19 mouse cellular contexts compared by ENCODE assay signal in genomic region chr3:62380420-62380819, GRCm38 (mm10). TPM values are rescaled to one million over a fixed set of nuclear protein-coding genes. Genes with fewer than 3 reads are reported as not detected.
DNase-seq lines count a peak whose midpoint lies in the region; ATAC-seq and TF ChIP-seq lines count a peak whose summit lies in the region.
"Had no signal": no experiment of that assay in that cellular context is flagged by ENCODE, and none has a peak within 500 bp of the region (broad histone marks: within the 10 kb centered on the region; RNA-seq: fewer than 3 reads in every experiment).

No protein-coding gene starts in this region.

- H3K36me3 ChIP-seq in kidney, embryonic 15.5 days, result no peaks in the 10 kb centered on the region
- no peaks in the 10 kb centered on the region; the same call in 1 of the 2 replicates for H3K36me3 ChIP-seq in lung, postnatal 0 days (ENCODE audit: insufficient read depth, low read length)
- H3K36me3 ChIP-seq: embryonic facial prominence, embryonic 10.5 days; heart, embryonic 15.5 days had no signal

- 0 out of 2 replicates have a peak, but pooled peaks cover 5% of the 10 kb centered on the region for H3K4me1 ChIP-seq in kidney, embryonic 15.5 days
- H3K4me1 ChIP-seq in lung, postnatal 0 days (ENCODE audit: insufficient read depth, low read depth, low read length), result no peaks in the 10 kb centered on the region
- H3K4me1 ChIP-seq: forebrain, embryonic 13.5 days; heart, embryonic 15.5 days; hindbrain, embryonic 13.5 days had no signal

- no peak overlapping the region for H3K27ac ChIP-seq in kidney, embryonic 15.5 days
- peak overlapping the region; percentile 66 for H3K27ac ChIP-seq in lung, postnatal 0 days (ENCODE audit: low read length)
- H3K27ac ChIP-seq: embryonic facial prominence, embryonic 10.5 days; forebrain, embryonic 13.5 days; heart, adult 2 months; heart, embryonic 15.5 days; hindbrain, embryonic 13.5 days had no signal

- DNase-seq in kidney, postnatal 25 days, result no peak
- DNase-seq in lung, postnatal 0 days (ENCODE audit: low spot score), result no peak
- no peak for DNase-seq in lung, postnatal 14 days
- peak; percentile 13 for DNase-seq in embryo, embryonic 10.5 days (ENCODE audit: low spot score)
- peak; percentile 10 for DNase-seq in embryo, embryonic 9.5 days (ENCODE audit: extremely low spot score)
- no peak for DNase-seq in adipocyte (ENCODE audit: low spot score)
- DNase-seq: adrenal gland, adult 8-10 months; adrenal gland, postnatal 36 days; cerebellum, postnatal 10 days; forebrain, postnatal 0 days; gastrocnemius, postnatal 14 days; heart, adult 2 months; heart, postnatal 14 days had no signal

- H3K4me2 ChIP-seq in kidney, embryonic 15.5 days, result no peak overlapping the region
- H3K4me2 ChIP-seq in lung, postnatal 0 days (replicated peaks; ENCODE audit: low read depth, low read length), result no peak overlapping the region
- H3K4me2 ChIP-seq: forebrain, embryonic 13.5 days; heart, embryonic 11.5 days; heart, embryonic 15.5 days; hindbrain, embryonic 13.5 days had no signal

- H3K9me3 ChIP-seq in kidney, embryonic 15.5 days (replicated peaks), result no peaks in the 10 kb centered on the region
- no peaks in the 10 kb centered on the region for H3K9me3 ChIP-seq in lung, postnatal 0 days (ENCODE audit: low read length)
- H3K9me3 ChIP-seq: embryonic facial prominence, embryonic 10.5 days; forebrain, embryonic 13.5 days; heart, embryonic 15.5 days; hindbrain, embryonic 13.5 days had no signal

- WGBS in kidney, embryonic 15.5 days, result 41% methylated on average over 3 of the region's 3 CpGs
- WGBS in lung, postnatal 0 days, result 74% methylated on average over 3 of the region's 3 CpGs

- TF ChIP-seq EP300 in lung, postnatal 0 days (IDR thresholded peaks at IDR 0.05), result no peak

- H3K9ac ChIP-seq in kidney, embryonic 15.5 days, result no peak overlapping the region
- H3K9ac ChIP-seq in lung, postnatal 0 days (replicated peaks; ENCODE audit: low read depth), result no peak overlapping the region
- H3K9ac ChIP-seq: forebrain, embryonic 13.5 days; forebrain, postnatal 0 days; heart, embryonic 15.5 days; hindbrain, embryonic 13.5 days had no signal

- no peak overlapping the region for H3K4me3 ChIP-seq in kidney, embryonic 15.5 days (replicated peaks)
- H3K4me3 ChIP-seq in lung, postnatal 0 days (ENCODE audit: low read depth, low read length), result no peak overlapping the region
- H3K4me3 ChIP-seq: embryonic facial prominence, embryonic 10.5 days; forebrain, embryonic 13.5 days; heart, adult 2 months; heart, embryonic 15.5 days; hindbrain, embryonic 13.5 days had no signal

- no peaks in the 10 kb centered on the region for H3K27me3 ChIP-seq in kidney, embryonic 15.5 days
- no peaks in the 10 kb centered on the region for H3K27me3 ChIP-seq in lung, postnatal 0 days (replicated peaks; ENCODE audit: insufficient read depth, low read length)
- H3K27me3 ChIP-seq: forebrain, embryonic 13.5 days; heart, embryonic 15.5 days; hindbrain, embryonic 13.5 days had no signal

- ATAC-seq in kidney, embryonic 15.5 days (replicated peaks; ENCODE audit: low FRiP score), result 0 out of 2 replicates have a peak, but pooled peaks have one; percentile 36
- no peak for ATAC-seq in lung, postnatal 0 days
- ATAC-seq: forebrain, embryonic 13.5 days; forebrain, postnatal 0 days had no signal

- TF ChIP-seq CTCF in lung, postnatal 0 days (IDR thresholded peaks at IDR 0.05), result no peak

RNA-seq across cellular contexts. Expression of gene Arhgef26, which starts 42.3 kb away (rescaled TPM):
- polyA plus RNA-seq in kidney, embryonic 15.5 days (2015; fragmentation: Nextera tagmentation; extraction: Ambion mirVana), result 14.1 and 14.8 TPM in 2 replicates
- polyA plus RNA-seq in lung, postnatal 0 days (2015; fragmentation: Nextera tagmentation; extraction: Ambion mirVana), result 34.4 and 36.9 TPM in 2 replicates

Comparison
In these comparisons a context has a peak if more than half of its experiments do, and no peak if none do; other contexts are left out.
1. DNase-seq: peak in embryo, embryonic 10.5 days (single experiment) and embryo, embryonic 9.5 days (single experiment); none in kidney, postnatal 25 days (0 of 2), lung, postnatal 0 days (single experiment), lung, postnatal 14 days (single experiment) and adipocyte (single experiment).